Mouse (Mus musculus) ovary, adult 18-20 months (tissue): ENCODE results near the gene Tfip11.

Source experiments
- DNase-seq: peaks from one replicate; pipeline ENCODE4 v3.0.0; 2022; ENCODE audit warnings: low spot score, mixed read lengths

Tfip11 gene

GRCm38 (mm10) chr5:112360077-112360476 lies 33.9 kb downstream of the Tfip11 start:
- DNase-seq, result no peak

GRCm38 (mm10) chr5:112364184-112364797 lies 38.1 kb downstream of the Tfip11 start:
- no peak for DNase-seq

GRCm38 (mm10) chr5:112366879-112367278 lies 40.7 kb downstream of the Tfip11 start:
- no peak for DNase-seq

GRCm38 (mm10) chr5:112367338-112367737 lies 41.2 kb downstream of the Tfip11 start:
- DNase-seq, result no peak

GRCm38 (mm10) chr5:112367929-112368328 lies 41.8 kb downstream of the Tfip11 start:
- DNase-seq, result no peak

GRCm38 (mm10) chr5:112368666-112369065 lies 42.5 kb downstream of the Tfip11 start:
- DNase-seq, result no peak

GRCm38 (mm10) chr5:112369326-112369725 lies 43.2 kb downstream of the Tfip11 start:
- no peak for DNase-seq

- DNase-seq, result no peak
Measured at GRCm38 (mm10) chr5:112370236-112370813, 44.2 kb downstream of the Tfip11 start.

- no peak for DNase-seq
Measured at GRCm38 (mm10) chr5:112371933-112372332, 45.8 kb downstream of the Tfip11 start.

GRCm38 (mm10) chr5:112376111-112376510 lies 50.0 kb downstream of the Tfip11 start:
- no peak for DNase-seq

- no peak for DNase-seq
Measured at GRCm38 (mm10) chr5:112377380-112377779, 51.2 kb downstream of the Tfip11 start.

- no peak for DNase-seq
Measured at GRCm38 (mm10) chr5:112378716-112379115, 52.6 kb downstream of the Tfip11 start.

GRCm38 (mm10) chr5:112381154-112381553 lies 55.0 kb downstream of the Tfip11 start:
- peak; percentile 24 for DNase-seq

GRCm38 (mm10) chr5:112382042-112382441 lies 55.9 kb downstream of the Tfip11 start:
- no peak for DNase-seq

- DNase-seq, result no peak
Measured at GRCm38 (mm10) chr5:112382641-112383330, 56.6 kb downstream of the Tfip11 start.

- no peak for DNase-seq
Measured at GRCm38 (mm10) chr5:112384805-112385472, 58.8 kb downstream of the Tfip11 start.

- DNase-seq, result no peak
Measured at GRCm38 (mm10) chr5:112385973-112386372, 59.8 kb downstream of the Tfip11 start.
